Mouse (Mus musculus): ENCODE measurements around the gene Zfp687. TPM values are rescaled to one million over a fixed set of nuclear protein-coding genes. Genes with fewer than 3 reads are reported as not detected.

The Zfp687 gene
- polyA plus RNA-seq, 1 experiment = 12.7 TPM

- Histone ChIP-seq H3K27ac (ENCODE audit: insufficient read depth, low read depth, low read length) (peak overlapping the region; percentile 40; the same call in 1 of the 2 replicates), H3K4me1 (ENCODE audit: control insufficient read depth, insufficient read depth, low read length) (peaks cover 25% of the 10 kb centered on the region), H3K4me3 (ENCODE audit: insufficient read depth, low read length) (no peak overlapping the region)
- TF ChIP-seq CTCF (IDR thresholded peaks at IDR 0.05; ENCODE audit: low read depth, low read length) (no peak), POLR2A (IDR thresholded peaks at IDR 0.05; ENCODE audit: borderline replicate concordance, low read depth, low read length) (no peak)
Measured at GRCm38 (mm10) chr3:95003273-95003672, 12.0 kb downstream of the Zfp687 start.

- no peak overlapping the region for H3K4me3 ChIP-seq (ENCODE audit: insufficient read depth, low read length)
- TF ChIP-seq CTCF (IDR thresholded peaks at IDR 0.05; ENCODE audit: low read depth, low read length) (no peak), POLR2A (IDR thresholded peaks at IDR 0.05; ENCODE audit: borderline replicate concordance, low read depth, low read length) (no peak)
- peaks cover 25% of the 10 kb centered on the region for H3K4me1 ChIP-seq (ENCODE audit: control insufficient read depth, insufficient read depth, low read length)
- 0 out of 2 replicates have a peak overlapping the region, but pooled peaks have one; percentile 4 for H3K27ac ChIP-seq (ENCODE audit: insufficient read depth, low read depth, low read length)
Measured at GRCm38 (mm10) chr3:95002569-95002968, 12.7 kb downstream of the Zfp687 start.

- no peak overlapping the region for H3K4me3 ChIP-seq (ENCODE audit: insufficient read depth, low read length)
- no peak overlapping the region for H3K27ac ChIP-seq (ENCODE audit: insufficient read depth, low read depth, low read length)
- H3K4me1 ChIP-seq (ENCODE audit: control insufficient read depth, insufficient read depth, low read length) = peaks cover 20% of the 10 kb centered on the region
- TF ChIP-seq CTCF (IDR thresholded peaks at IDR 0.05; ENCODE audit: low read depth, low read length) (peak; percentile 33), POLR2A (IDR thresholded peaks at IDR 0.05; ENCODE audit: borderline replicate concordance, low read depth, low read length) (no peak)
Measured at GRCm38 (mm10) chr3:94996946-94997345, 18.3 kb downstream of the Zfp687 start.

- TF ChIP-seq CTCF (IDR thresholded peaks at IDR 0.05; ENCODE audit: low read depth, low read length) = no peak
- TF ChIP-seq POLR2A (IDR thresholded peaks at IDR 0.05; ENCODE audit: borderline replicate concordance, low read depth, low read length) = no peak
- H3K4me1 ChIP-seq (ENCODE audit: control insufficient read depth, insufficient read depth, low read length) = peaks cover 37% of the 10 kb centered on the region
- no peak overlapping the region for H3K4me3 ChIP-seq (ENCODE audit: insufficient read depth, low read length)
- no peak overlapping the region for H3K27ac ChIP-seq (ENCODE audit: insufficient read depth, low read depth, low read length)
Measured at GRCm38 (mm10) chr3:94989159-94989761, 26.0 kb downstream of the Zfp687 start.

- peaks cover 36% of the 10 kb centered on the region for H3K4me1 ChIP-seq (ENCODE audit: control insufficient read depth, insufficient read depth, low read length)
- TF ChIP-seq CTCF (IDR thresholded peaks at IDR 0.05; ENCODE audit: low read depth, low read length) = no peak
- no peak for TF ChIP-seq POLR2A (IDR thresholded peaks at IDR 0.05; ENCODE audit: borderline replicate concordance, low read depth, low read length)
- H3K4me3 ChIP-seq (ENCODE audit: insufficient read depth, low read length) = no peak overlapping the region
- H3K27ac ChIP-seq (ENCODE audit: insufficient read depth, low read depth, low read length) = peak overlapping the region; percentile 45
Measured at GRCm38 (mm10) chr3:94987578-94987977, 27.7 kb downstream of the Zfp687 start.

- Histone ChIP-seq H3K27ac (ENCODE audit: insufficient read depth, low read depth, low read length) (no peak overlapping the region), H3K4me1 (ENCODE audit: control insufficient read depth, insufficient read depth, low read length) (peaks cover 32% of the 10 kb centered on the region), H3K4me3 (ENCODE audit: insufficient read depth, low read length) (no peak overlapping the region)
- TF ChIP-seq CTCF (IDR thresholded peaks at IDR 0.05; ENCODE audit: low read depth, low read length) (no peak), POLR2A (IDR thresholded peaks at IDR 0.05; ENCODE audit: borderline replicate concordance, low read depth, low read length) (no peak)
Measured at GRCm38 (mm10) chr3:94985513-94985912, 29.7 kb downstream of the Zfp687 start.

DNA sequence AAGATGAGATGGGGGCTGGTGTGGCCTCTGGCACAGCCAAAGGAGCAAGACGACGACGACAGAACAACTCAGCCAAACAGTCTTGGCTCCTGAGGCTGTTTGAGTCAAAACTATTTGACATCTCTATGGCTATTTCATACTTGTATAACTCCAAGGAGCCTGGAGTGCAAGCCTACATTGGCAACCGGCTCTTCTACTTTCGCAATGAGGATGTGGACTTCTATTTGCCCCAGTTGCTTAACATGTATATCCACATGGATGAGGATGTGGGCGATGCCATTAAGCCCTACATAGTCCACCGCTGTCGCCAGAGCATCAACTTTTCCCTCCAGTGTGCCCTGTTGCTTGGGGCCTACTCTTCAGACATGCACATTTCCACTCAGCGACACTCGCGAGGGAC, 30.9 kb downstream of the Zfp687 start:
- no peak for TF ChIP-seq POLR2A (IDR thresholded peaks at IDR 0.05; ENCODE audit: borderline replicate concordance, low read depth, low read length)
- no peak for TF ChIP-seq CTCF (IDR thresholded peaks at IDR 0.05; ENCODE audit: low read depth, low read length)
- Histone ChIP-seq H3K27ac (ENCODE audit: insufficient read depth, low read depth, low read length) (no peak overlapping the region), H3K4me1 (ENCODE audit: control insufficient read depth, insufficient read depth, low read length) (peaks cover 30% of the 10 kb centered on the region), H3K4me3 (ENCODE audit: insufficient read depth, low read length) (no peak overlapping the region)

GRCm38 (mm10) chr3:94974528-94975422, 40.5 kb downstream of the Zfp687 start, which contains the start of gene Pi4kb:
Gene Pi4kb (plus strand): TSS chr3:94974731.
- H3K27ac ChIP-seq (ENCODE audit: insufficient read depth, low read depth, low read length) = peak within 1 kb of the TSS; percentile 89
- TF ChIP-seq POLR2A (IDR thresholded peaks at IDR 0.05; ENCODE audit: borderline replicate concordance, low read depth, low read length) (no peak), CTCF (IDR thresholded peaks at IDR 0.05; ENCODE audit: low read depth, low read length) (no peak)
- H3K4me1 ChIP-seq (ENCODE audit: control insufficient read depth, insufficient read depth, low read length) = peaks cover 21% of the 10 kb centered on the region
- peak within 1 kb of the TSS; percentile 90 for H3K4me3 ChIP-seq (ENCODE audit: insufficient read depth, low read length)

DNA sequence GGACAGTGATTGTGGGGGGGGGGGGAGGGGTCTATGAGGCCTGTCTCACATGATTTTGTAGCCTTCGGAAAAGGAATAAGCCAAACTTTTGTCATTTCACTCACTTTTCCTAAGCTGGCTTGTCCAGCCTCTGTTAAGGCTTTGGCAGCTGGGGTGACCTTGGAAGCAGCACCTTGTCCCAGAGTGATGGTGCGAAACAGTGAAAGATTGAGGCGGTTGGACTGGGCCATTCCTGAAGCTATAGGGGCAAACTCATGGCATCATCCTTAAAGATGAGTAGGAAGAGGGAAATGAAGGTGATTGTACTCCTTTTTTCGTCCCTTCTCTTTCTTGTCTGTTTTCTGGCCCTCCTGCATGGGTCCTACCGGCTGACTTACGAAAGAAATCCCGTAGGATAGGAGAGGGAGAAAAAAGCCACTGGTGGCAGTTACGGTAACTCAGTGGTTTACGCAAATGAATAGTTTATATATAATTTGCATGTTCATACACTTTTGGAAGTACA, 41.2 kb downstream of the Zfp687 start:
- Histone ChIP-seq H3K27ac (ENCODE audit: insufficient read depth, low read depth, low read length) (no peak overlapping the region), H3K4me3 (ENCODE audit: insufficient read depth, low read length) (peak overlapping the region; percentile 70), H3K4me1 (ENCODE audit: control insufficient read depth, insufficient read depth, low read length) (peaks cover 21% of the 10 kb centered on the region)
- TF ChIP-seq CTCF (IDR thresholded peaks at IDR 0.05; ENCODE audit: low read depth, low read length) (no peak), POLR2A (IDR thresholded peaks at IDR 0.05; ENCODE audit: borderline replicate concordance, low read depth, low read length) (no peak)

GRCm38 (mm10) chr3:94973620-94974019, 41.6 kb downstream of the Zfp687 start:
- no peak for TF ChIP-seq CTCF (IDR thresholded peaks at IDR 0.05; ENCODE audit: low read depth, low read length)
- TF ChIP-seq POLR2A (IDR thresholded peaks at IDR 0.05; ENCODE audit: borderline replicate concordance, low read depth, low read length) = no peak
- Histone ChIP-seq H3K4me3 (ENCODE audit: insufficient read depth, low read length) (no peak overlapping the region), H3K27ac (ENCODE audit: insufficient read depth, low read depth, low read length) (no peak overlapping the region), H3K4me1 (ENCODE audit: control insufficient read depth, insufficient read depth, low read length) (peaks cover 21% of the 10 kb centered on the region)
